Mouse (Mus musculus): ENCODE results near the gene Them7.

Gene Them7

DNA sequence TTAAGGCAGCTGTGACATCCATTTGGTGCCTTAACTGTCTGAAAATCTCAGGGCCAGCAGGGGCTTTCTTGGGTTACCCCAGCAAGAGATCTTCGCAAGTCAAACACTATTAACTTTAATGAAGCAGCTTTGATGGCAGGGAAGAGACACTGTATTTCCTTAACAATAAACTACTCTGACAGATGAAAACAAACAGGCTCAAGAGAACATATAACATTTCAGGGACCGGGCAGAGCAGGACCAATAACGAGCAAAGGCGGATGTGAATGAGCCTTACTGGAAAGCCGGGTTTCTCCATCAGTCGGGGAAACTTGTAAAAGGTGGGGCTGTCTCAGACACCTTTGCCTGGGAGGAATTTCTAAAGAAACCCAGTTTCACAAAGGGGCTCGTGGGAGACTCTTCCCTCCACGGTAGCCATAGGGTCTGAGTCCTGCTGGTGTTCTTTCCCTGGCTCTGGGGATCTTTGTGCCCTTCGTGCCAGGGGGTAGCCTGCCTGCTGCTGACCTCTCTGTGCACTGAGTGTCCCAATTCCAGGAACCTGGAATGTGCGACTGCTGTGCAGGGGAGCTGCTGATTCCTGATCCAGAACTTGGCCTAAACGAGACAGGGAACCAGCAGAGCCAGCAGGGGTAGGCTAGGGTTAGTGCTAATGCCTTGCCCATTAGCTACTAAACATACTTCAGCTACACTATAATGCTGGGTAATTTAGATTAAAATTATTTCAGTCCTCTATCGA is 11.4 kb downstream of the Them7 start:
- DNase-seq: no peak

DNA sequence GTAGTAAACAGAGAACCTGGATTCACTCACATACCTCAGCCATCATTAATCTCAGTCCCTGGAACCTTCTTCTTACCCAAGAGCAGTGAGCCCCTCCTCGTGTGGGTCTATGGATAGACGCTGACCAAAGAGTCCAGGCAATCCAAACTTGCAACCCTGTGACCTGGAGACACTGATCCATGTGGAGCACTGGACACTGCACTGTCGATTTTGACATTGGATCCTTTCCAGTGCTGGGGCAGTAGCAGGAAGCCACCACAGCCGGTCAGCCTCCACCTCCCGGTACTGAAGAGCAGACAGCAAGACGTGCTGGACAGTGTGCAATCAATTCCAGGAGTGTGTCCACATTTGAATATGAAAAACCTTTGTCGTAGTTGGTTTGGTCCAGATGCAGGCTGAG is 13.3 kb downstream of the Them7 start:
- no peak for DNase-seq

DNA sequence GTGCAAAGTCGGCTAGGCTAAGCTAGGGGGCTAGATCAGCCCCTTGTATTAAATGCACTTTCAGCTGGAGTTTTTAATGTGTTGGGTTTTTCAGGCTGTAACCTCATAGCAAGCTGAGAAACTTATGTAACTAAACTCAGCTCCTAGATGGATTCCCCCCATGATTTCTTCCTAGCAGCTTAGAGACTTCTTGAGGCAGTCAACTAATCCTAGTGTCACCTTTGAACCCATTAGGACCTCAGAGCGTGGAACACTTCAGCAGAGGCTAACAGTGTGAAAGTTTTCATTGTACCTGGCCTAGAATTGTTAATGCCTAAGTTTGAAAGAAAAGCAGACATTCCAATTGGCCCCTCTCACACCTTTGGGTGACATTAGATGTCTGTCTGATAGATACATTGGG is 13.7 kb downstream of the Them7 start:
- no peak for DNase-seq

GRCm38 (mm10) chr2:105238775-105239174 is 14.7 kb downstream of the Them7 start:
- DNase-seq: no peak

- DNase-seq: no peak
Observed at GRCm38 (mm10) chr2:105240631-105241030, 16.5 kb downstream of the Them7 start.

DNA sequence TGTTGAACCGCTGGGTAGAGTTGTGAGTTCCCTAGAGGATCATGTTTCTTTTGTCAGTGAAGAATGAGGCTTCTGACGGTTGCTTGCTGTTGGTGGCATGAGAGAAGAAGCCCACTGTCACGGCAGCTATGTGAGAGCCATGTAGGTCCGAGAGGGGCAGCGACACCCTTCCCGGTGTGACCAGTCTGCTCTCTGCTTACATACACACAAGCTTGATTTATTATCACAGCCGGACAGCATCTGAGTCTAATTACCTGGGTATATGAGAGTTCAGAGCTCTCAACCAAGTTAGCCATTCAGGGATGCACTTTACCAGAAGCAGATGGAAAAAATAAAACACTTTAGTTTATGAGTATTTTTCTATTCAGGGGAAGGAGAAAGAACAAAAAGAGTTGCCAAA is 18.8 kb downstream of the Them7 start:
- no peak for DNase-seq

- DNase-seq: no peak
Observed at GRCm38 (mm10) chr2:105244733-105245132, 20.6 kb downstream of the Them7 start.

- no peak for DNase-seq
Observed at GRCm38 (mm10) chr2:105251978-105252377, 27.9 kb downstream of the Them7 start.

DNA sequence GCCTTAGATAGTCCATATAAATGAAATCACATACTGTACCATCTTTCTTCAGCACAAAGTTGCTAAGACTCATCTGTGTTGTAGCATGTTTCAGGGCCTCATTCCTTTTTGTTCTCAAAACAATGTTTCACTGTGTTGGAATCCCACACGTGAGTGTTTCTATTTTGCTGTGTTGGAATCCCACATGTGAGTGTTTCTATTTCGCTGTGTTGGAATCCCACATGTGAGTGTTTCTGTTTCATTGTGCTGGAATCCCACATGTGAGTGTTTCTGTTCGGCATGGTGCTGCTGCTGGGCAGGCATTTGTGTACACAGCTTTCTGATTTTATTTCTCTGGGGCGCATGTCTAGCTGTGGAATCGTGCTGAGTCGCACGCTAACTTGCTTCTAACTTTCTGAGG is 28.7 kb downstream of the Them7 start:
- no peak for DNase-seq

DNA sequence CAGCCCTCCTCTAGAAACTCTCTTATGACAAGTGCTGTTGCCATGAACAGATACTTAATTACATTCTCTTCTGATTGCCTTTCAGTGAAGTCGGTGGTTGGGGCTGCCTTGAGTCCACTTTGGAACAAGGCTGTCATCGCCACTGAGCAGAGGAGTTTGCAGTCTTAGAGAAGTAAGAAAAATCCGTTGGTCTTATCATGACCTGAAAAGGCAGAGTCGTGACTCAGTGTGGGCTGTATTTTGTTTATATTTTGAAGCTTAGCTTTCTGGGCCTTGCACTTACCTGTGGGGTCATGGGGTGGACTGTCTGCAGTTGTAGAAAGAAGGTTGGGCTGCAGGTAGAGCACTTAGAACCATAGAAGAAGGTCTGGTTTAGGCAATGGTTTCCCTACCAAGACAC is 31.3 kb downstream of the Them7 start:
- no peak for DNase-seq

- no peak for DNase-seq
Observed at GRCm38 (mm10) chr2:105256427-105257071, 32.4 kb downstream of the Them7 start.

DNA sequence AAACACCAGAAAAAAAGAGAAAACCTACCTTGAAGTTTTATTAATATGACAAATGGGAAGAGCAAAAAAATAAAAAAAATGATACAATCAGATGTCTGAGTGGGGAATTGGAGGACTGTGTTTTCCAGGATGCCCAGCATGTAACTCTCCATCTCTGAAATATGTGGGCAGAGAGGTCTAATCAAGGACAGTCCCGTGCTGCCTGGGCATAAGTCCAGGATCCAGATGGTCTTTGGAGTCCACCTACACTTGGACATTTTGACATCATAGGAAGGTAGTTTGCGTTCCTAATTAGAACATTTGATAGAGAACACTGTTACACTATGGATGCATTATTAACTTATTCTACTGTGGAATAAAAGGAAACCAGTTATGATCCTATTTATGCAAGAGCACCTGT is 33.3 kb downstream of the Them7 start:
- no peak for DNase-seq

DNA sequence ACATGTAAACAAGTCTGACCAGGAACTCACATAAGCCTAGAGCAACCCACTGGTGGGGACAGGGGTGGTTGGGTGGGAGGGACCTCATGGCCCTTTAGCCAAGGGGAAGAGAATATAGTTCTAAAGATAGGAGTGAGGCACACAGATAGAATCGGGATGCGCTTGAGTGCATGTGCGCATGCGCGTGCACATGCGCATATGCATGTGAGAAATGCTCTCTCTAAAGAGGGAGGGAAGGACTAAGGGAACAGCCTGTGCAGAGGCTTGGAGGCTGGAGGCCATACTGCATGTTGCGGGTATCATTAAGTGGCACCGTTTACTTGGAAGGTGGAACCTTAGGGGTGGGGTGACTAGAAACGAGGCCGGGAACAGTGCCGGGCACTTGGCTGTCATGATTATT is 37.2 kb downstream of the Them7 start:
- DNase-seq: no peak

DNA sequence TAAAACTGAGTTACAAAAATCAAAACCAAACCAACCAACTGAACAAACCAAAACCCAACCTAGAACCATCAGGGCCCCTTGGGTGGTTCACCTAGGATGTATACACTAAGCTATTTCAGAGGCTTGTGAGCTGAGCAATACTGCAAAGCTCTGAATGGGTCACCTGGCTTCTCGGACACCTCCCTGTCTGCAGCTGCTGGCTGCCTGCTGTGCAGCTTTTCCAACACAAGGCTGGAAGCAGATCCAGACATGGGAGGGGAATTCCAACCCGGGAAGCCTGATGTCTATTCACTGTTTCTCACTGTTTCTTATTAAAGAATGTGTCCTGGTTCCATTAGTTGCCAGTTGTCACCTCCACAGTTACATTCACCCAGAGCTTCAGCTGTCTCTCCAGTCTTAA is 39.1 kb downstream of the Them7 start:
- no peak for DNase-seq

DNA sequence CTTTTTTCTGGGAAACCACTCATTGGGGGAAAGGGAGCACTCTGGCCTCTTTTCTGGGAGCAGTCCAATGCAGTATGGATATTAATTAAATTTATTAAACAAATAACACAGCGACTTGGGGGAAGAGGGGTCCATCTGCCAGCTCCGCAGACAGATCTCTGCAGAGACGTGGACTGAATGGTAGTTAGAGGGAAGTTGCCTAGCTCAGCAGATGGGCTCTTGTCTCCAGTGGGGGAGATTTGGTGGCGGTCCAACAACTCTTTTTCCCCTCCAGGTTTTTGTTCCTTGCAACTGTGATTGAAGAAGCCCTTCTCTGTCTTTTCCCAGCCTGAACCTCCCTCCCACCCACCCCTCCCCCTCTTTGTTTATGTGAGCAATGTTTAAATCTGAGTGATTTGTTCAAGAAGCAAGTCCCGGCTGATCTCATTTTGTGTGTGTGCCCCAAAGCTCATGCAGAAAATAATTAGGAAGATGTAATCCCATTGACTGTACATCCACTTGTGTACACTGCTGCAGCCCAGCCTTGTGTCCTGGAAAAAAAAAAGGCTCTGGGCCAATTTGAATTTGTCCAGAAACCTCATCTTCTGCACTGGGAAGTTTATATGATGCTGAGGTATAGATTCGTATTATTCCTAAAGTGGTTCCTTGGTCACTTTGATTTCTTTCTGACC is 58.4 kb downstream of the Them7 start:
- no peak for DNase-seq

GRCm38 (mm10) chr2:105283811-105284210 is 59.7 kb downstream of the Them7 start:
- DNase-seq: no peak

DNA sequence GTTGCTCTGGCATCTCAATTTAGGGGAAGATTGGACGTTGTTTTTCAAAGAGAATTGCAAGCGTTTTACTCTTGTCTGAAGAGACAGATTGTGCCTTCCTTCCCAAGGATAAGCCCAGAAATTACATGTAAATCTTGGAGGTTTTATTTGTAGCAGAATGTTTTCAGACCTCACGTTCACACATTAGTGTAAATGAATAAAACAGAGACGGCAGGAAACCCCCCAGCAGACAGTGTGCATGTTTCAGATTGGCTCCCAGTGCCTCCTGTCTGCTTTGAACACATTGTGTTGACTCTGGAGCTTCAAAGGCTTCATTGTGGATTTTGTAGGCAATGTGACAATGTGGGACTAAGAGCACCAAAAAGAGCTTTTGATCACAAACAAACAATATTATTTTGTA is 60.7 kb downstream of the Them7 start:
- no peak for DNase-seq

GRCm38 (mm10) chr2:105295823-105296222 is 71.7 kb downstream of the Them7 start:
- no peak for DNase-seq

- DNase-seq: peak; percentile 8
Observed at GRCm38 (mm10) chr2:105298888-105299287, 74.8 kb downstream of the Them7 start.

DNA sequence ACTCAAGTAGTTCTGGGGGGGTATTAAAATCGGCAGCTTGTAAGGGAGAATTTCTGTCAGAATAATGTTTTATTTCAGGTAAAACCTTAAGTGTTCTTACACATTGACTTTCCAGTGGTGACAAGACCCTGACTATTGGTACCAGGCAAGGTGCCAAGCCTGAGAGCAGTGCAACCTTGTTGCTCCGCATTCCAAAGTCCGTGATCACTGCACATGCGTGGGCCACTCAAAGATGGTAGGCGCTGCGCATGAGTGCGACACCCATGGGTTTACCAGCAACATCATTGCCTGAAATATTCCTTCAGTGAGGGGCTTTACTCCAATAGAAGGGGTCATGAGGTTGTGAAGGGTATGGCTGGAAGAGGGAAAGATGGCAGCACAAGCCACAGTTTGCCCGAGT is 77.0 kb downstream of the Them7 start:
- no peak for DNase-seq

GRCm38 (mm10) chr2:105301531-105301930 is 77.4 kb downstream of the Them7 start:
- no peak for DNase-seq

DNA sequence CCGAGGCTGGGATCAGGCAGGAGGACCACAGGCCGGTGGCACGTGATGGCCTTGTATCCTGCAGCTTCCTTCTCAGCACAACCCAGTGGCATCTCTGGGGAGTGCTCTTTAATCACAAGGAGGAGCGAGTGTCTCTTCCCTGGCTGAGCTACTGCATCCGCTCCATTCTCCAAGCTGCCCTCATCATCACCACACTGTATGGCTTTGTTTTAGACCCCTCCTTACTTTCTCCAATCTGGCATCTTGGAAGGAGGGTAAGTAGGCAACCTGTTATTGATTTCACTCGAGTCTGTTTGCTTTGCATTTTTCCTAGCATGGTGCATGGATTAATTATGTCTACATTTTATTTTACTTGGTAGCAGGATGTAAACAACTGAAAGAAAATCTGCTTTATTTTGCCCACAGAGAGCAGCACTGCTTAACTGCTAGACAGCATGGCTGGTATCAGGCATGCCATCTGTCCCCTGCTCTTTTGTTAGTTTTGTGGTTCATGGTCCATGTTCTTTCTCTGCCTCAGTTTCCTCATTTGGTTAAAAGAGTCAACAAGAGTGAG is 79.9 kb downstream of the Them7 start:
- no peak for DNase-seq

- DNase-seq: no peak
Observed at GRCm38 (mm10) chr2:105305876-105306275, 81.8 kb downstream of the Them7 start.

DNA sequence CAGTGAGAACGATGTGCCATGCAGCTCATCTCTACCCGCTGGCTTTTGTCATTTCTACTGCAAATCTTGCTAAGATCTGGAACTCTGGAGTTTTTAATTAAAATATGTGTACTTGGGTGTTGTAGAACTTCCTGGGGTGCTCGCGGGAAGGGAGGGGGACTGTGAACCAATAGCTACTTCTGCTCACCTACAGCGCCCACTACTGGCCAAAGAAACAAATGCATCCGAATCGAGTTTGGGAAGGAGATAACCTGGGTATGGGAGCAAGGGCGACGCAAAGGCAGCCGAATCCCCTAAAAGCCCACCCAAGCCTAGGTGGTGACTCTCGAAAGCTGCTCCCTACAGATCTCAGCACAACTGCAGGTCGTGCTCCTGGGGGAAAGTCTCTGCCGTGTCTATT is 87.3 kb downstream of the Them7 start:
- DNase-seq: peak; percentile 6

Measured in thymus, postnatal 25 days (tissue).